Mouse (Mus musculus) MEL (cell line): ENCODE measurements around the gene Tnip3.

Experiments
- CHD2 ChIP-seq: IDR thresholded peaks from 2 replicates; pipeline ENCODE4 v1.6.1; 2011; ENCODE audit warnings: low read length, improper control_type of control experiment
- CTCF ChIP-seq, 3 experiments: IDR thresholded peaks in 2 of 3; conservative IDR thresholded peaks in 1 of 3; 2 replicates each; pipeline ENCODE4 v1.5.1; 2011 to 2012; ENCODE audit warnings: low read length in 3 of 3, low read depth in 2 of 3, mild to moderate bottlenecking in 2 of 3, improper control_type of control experiment in 1 of 3, inconsistent platforms in 1 of 3, mixed read lengths in 1 of 3, moderate library complexity in 1 of 3; ENCODE audit not compliant: control insufficient read depth in 1 of 3, insufficient read depth in 1 of 3, poor library complexity in 1 of 3, severe bottlenecking in 1 of 3
- MYC ChIP-seq: IDR thresholded peaks from 2 replicates; pipeline ENCODE4 v1.6.1; 2011; ENCODE audit warnings: low read depth, mild to moderate bottlenecking, low read length, improper control_type of control experiment, moderate library complexity
- NELFE ChIP-seq: IDR thresholded peaks from 2 replicates; pipeline ENCODE4 v1.6.1; 2011; ENCODE audit warnings: low read depth, low read length, improper control_type of control experiment
- ZC3H11A ChIP-seq: IDR thresholded peaks from 2 replicates; pipeline ENCODE4 v1.6.1; 2012; ENCODE audit warnings: low read depth, mild to moderate bottlenecking, inconsistent platforms, low read length, improper control_type of control experiment
- ZKSCAN1 ChIP-seq: IDR thresholded peaks from 2 replicates; pipeline ENCODE4 v1.6.1; 2012; ENCODE audit warnings: low read depth, mild to moderate bottlenecking, inconsistent platforms, low read length, improper control_type of control experiment, moderate library complexity

- no peak for TF ChIP-seq ZC3H11A
- no peak for TF ChIP-seq MYC
- no peak for TF ChIP-seq CTCF (IDR thresholded peaks at IDR 0.05 in 2 of 3, conservative IDR thresholded peaks at IDR 0.05 in 1 of 3; ENCODE audit: control insufficient read depth in 1 of 3, insufficient read depth in 1 of 3, low read depth in 2 of 3, low read length in 3 of 3, poor library complexity in 1 of 3, severe bottlenecking in 1 of 3)
- no peak for TF ChIP-seq CHD2
- TF ChIP-seq ZKSCAN1 = no peak
- no peak for TF ChIP-seq NELFE
These were observed 8.4 kb upstream of the Tnip3 start for GRCm38 (mm10) chr6:65516759-65517158.
